Mouse (Mus musculus): Measurements from ENCODE around the gene Nav3.

DNA sequence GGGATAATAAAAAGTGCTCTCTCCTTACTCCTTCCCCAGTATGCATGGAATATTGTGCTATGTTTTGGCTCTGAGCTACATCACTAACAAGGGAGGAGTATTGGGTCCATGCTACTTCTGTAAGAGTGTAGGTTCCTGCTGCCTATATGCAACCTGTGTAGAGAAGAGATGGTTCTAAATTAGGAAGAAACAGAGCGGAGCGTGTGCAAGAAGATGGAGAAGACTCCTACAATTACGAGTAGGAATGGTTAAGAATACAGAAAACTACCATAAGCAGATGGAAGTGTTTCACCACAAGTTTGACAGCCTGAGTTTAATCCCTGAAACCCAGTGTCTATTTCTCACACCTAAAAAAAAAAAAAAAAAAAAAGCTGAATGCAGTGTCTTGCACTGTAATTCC lies 24.9 kb downstream of the Nav3 start:
- TF ChIP-seq CTCF (IDR thresholded peaks at IDR 0.05; ENCODE audit: extremely low read depth, insufficient read depth, low read length): no peak
- TF ChIP-seq POLR2A (IDR thresholded peaks at IDR 0.05; ENCODE audit: extremely low read depth, insufficient read depth, low read length): no peak
